Mouse (Mus musculus) spleen, adult 18-20 months (tissue): Measurements from ENCODE around the gene Rasgrp2.

Experiments used
- DNase-seq, 2 experiments: peaks; one replicate each; pipeline ENCODE4 v3.0.0; 2022; ENCODE audit warnings: mixed read lengths in 2 of 2

Rasgrp2 gene

DNA sequence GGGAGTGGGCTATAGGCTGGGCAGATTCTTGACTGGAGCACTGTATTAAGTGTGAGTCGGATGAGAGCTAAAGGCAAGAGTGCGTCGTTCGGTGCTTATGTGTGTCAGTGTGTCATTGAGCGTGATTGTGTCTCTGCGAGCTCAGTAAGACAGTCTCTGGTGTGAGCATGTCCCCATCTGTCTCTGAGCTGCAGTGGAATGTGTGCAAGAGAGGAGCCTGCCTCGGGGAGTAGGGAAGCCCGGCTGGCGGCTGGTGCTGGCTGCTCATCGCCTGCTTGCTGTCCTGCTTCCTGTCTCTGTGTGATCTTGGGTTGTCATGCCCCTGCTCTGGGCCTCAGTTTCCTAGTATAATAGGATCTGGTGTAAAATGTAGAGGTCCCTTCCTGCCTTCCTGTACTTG is 43.9 kb downstream of the Rasgrp2 start:
- DNase-seq = no peak

DNA sequence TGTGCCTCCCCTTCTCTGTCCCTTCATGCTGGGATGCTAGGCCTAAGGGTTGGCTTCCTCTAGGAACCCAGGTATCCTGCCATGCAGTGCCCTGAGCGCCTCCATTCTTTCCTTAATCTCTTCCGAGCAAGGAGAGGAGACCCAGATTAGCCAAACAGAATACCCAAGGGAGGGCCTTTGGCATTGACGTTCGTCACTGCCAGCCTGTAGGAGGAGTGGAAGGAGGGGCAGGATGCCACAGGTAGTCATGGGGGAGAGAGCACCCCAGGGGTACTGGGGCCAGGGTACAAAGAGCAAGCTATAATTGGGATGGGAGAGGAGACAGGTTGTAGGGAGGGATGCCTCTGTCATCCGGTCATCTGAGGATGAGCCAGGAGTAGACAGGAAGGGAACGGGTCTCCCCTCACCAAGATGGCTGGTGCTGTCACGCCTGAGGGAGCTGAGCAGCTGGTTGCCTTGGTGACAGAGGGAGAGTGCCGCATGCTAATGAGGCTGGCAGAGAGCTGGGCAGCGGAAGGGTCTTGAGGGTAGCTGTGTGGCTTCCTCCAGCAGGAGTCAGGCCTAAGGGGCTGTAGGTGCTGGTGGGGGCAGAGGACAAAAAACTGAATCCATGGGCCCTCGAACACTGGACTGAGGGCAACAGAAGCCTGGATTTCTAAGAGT is 46.8 kb downstream of the Rasgrp2 start:
- no peak for DNase-seq

DNA sequence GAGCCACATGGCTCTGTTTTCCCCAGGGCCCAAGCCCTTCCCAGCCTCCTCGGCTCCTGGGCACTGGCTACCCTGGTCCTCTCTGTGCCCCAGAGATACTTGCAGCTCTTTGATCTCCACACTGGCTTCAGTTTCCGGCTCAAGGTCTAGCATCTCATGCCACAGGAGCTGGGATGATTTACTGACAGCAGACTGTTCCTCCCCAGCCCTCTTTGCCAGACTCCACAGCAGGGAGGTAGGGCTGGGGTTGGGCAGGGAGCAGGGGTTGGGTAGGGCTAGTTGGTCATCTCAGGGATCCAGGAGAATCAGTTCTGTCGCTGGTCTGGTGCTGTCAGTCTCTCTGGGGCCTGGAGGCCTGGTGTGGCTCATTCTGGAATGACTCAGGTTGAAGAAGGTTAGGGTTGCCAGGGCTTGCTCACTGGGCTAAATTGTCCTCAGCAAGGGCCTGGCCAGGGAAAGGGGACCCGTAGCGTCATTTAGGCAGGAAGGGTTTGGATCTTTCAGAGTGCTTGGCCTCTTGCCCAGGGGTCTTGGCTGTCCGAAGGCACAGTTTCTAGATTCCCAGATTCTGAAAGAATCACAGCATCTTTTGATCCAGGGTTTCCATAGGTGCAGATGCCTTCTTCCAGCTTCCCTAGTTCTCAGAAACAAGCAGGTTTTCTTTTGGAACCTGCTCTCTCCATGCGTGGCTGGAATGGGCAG is 47.7 kb downstream of the Rasgrp2 start:
- no peak for DNase-seq

DNA sequence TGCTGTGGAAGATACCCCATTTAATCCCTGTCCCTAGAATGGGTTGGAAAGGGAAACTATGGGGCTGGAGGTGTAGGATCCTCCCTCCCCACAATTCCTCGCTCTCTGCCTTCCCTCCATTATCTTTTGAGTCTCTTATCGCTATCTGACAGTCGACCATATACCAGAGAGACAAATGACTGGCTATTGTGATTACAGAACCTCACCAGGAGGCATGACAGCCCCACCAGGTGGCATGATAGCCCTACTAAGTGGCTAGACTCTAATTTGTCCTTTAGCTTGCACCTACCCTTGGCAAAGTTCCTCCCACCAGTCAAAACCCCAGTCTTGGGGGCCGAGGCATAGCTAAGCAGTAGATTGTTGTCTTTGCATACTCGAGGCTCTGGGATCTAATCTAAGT is 49.6 kb downstream of the Rasgrp2 start:
- no peak for DNase-seq

- DNase-seq = no peak
These were observed 50.7 kb downstream of the Rasgrp2 start for GRCm38 (mm10) chr19:6449841-6450240.

DNA sequence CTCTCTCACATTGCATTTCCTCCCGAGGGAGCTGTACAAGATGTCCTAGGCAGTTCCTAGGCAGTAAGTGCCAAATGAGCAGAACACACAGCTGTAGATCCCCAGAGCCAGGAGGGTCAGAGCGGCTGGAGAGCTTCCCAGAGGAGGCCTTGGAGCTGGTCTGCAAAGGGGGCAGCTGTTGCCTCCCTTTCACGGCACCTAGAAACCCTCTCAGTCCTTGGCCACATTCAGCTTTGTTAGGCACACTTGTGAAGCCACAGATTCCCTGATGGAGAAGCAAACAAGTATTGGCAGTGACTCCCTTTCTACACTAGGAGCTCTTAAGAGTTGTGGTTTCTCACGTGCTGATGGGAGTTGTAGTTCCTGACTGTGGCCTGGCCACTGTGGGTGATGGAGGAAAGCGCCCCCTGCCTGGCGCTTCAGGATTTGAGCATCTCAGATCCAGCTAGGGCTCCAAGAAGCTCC is 52.9 kb downstream of the Rasgrp2 start:
- peak; percentile 52 to 70 for DNase-seq

- no peak for DNase-seq
These were observed 53.7 kb downstream of the Rasgrp2 start for GRCm38 (mm10) chr19:6452672-6453310.

GRCm38 (mm10) chr19:6453349-6453748 is 54.2 kb downstream of the Rasgrp2 start:
- no peak for DNase-seq

DNA sequence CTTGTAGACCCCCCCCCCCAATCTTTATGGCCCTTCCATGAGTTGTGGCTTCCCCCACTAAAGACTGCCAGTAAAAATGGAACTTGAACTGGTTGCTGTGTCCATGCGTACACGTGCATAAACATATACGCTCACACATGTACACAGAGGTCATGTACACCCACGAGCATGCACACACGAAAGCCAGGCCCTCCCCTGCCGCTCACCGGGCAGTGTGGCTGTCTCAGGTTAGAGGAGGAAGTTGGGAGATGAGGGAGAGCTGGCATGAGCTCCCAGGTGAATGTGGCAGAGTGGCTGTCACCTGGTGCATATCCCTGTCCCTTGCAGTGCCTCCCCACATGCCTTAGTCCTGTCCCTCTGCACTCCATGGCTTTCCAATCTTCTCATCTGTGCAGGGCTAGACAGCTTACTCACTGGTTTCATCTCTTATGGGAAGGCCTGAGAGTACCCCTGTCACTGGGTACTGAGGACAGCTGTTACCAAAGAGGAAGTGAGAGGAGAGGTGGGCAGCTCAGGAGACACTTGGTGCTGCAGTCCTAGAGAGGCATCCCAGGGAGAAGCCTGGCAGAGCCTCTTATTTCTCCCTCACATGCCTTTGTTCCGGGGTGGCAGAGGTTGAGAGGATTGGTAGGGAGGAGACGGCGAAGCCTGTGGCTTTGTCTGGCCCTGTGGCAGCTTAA is 55.0 kb downstream of the Rasgrp2 start:
- no peak for DNase-seq

DNA sequence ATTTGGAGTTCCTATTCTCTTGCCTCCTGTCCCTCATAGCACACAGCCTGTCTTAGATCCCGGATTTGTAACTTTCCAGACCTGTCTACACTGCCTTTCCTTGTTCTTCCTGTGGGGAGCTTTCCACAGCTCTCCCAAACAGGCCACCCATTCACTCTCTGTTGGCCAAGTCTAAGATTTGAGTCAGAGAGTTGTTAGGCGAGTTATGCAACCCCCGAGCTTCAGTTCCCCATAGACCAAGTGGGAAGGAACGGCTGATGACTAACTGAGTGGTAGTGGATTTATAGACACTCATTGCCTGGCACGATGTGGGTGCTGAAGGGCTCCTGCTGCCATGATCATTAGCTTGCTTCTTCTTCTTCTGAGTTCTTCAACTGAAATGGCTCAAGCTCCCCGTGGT is 60.4 kb downstream of the Rasgrp2 start:
- no peak for DNase-seq

DNA sequence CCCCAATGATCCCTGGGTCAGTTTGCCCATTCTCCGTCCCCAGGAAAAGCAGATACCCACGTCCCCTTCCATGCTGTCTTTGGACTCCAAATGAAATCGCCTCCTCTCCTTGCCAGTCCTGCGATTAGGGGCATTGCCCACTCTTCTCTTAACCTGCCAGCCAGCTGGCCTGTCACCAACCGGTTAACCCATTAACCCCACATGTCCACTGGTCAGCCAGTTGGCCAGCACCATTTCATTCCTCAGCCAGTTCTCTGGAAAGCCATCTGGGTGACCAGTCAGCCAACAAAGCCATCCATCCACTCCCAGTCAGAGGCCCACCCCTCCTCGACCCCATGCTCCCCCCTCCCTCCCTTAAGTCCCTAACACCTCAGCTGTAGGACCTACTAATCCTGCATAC is 63.7 kb downstream of the Rasgrp2 start:
- no peak for DNase-seq

- no peak for DNase-seq
These were observed 65.3 kb downstream of the Rasgrp2 start for GRCm38 (mm10) chr19:6464306-6465071.
